In the genomic region with DNA sequence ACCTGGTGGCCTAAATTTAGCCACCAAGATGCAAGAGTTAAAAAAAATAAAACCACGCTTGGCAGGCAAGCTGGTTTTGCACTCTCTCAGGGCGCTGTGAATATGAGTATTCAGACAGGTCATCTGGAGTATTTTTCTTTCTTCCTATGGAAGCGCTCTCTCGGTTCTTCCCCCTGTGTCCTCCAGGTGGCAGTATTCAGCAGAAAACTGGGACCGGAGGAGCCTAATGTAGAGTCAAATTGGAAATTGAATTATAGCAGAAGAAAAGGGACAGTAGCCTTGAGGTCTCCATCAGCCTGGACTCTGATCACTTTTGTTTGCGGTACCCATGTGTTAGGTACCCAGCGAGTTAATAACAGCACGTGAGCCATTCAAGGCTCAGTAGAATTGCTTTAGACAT, we compare ENCODE assay signal across 7 mouse cellular contexts.
DNase-seq lines count a peak whose midpoint lies in the region; ATAC-seq and TF ChIP-seq lines count a peak whose summit lies in the region.

No protein-coding gene starts in this region.

- peaks cover 7% of the 10 kb centered on the region; the same call in 1 of the 2 replicates for H3K27me3 ChIP-seq in G1E (ENCODE audit: insufficient read depth, low read length)

- no peak for ATAC-seq in G1E (ENCODE audit: extremely low read depth, insufficient number of reproducible peaks, low FRiP score, poor library complexity, severe bottlenecking)
- ATAC-seq in megakaryocyte, adult 5-6 weeks (ENCODE audit: poor library complexity, severe bottlenecking), result peak; percentile 66

- no peaks in the 10 kb centered on the region for H3K4me1 ChIP-seq in G1E (ENCODE audit: insufficient read depth, low read depth, low read length)

- intact Hi-C loops in heart, postnatal 14 days (cut with DNase I), result loop anchor here (2.0 to 10.0 kb wide), 2 partner anchors 409 to 635 kb away; partner anchors contain the start of gene Hoxa7

- H3K4me3 ChIP-seq in G1E (ENCODE audit: low read depth, low read length), result no peak overlapping the region

- H3K9me3 ChIP-seq in G1E (replicated peaks), result no peaks in the 10 kb centered on the region

- no peaks in the 10 kb centered on the region for H3K36me3 ChIP-seq in G1E (replicated peaks)

- TF ChIP-seq CTCF in G1E (IDR thresholded peaks at IDR 0.05; ENCODE audit: low read depth, low read length), result peak; percentile 38; the same call in 1 of the 2 replicates

- peak; percentile 22 for DNase-seq in G1E (ENCODE audit: low spot score)
- DNase-seq in adrenal gland, adult 18-20 months (ENCODE audit: low spot score in 2 of 2), result peak; percentile 36 to 53
- DNase-seq in embryo, embryonic 10 days (ENCODE audit: low spot score), result peak; percentile 75
- peak; percentile 56 to 75 for DNase-seq in heart, postnatal 14 days
- DNase-seq in layer of hippocampus, adult 18-20 months (ENCODE audit: low spot score in 2 of 2), result peak; percentile 56 to 88
- DNase-seq in right cerebral cortex, adult 2 months (ENCODE audit: low spot score in 2 of 2), result peak; percentile 83 to 87

Comparison
In these comparisons a context has a peak if more than half of its experiments do, and no peak if none do; other contexts are left out.
1. DNase-seq: peak in every context shown above with its lines; median percentile 85 in right cerebral cortex, adult 2 months; 75 in embryo, embryonic 10 days; 72 in layer of hippocampus, adult 18-20 months; 66 in heart, postnatal 14 days; 44 in adrenal gland, adult 18-20 months; 22 in G1E.